Mouse (Mus musculus): ENCODE data around the gene Tom1l2.

GRCm38 (mm10) chr11:60260743-60261142 lies 92.0 kb downstream of the Tom1l2 start:
- no peak for TF ChIP-seq POLR2A (IDR thresholded peaks at IDR 0.05; ENCODE audit: low read depth, low read length)
- TF ChIP-seq CTCF (conservative IDR thresholded peaks at IDR 0.05; ENCODE audit: insufficient read depth, insufficient read length, low read depth, low read length) = no peak
